Mouse (Mus musculus) liver, adult (tissue): ENCODE data around the gene A030003K21Rik.
"Not testable (repeated sequence)": the region's sequence is repeated elsewhere in the genome, so short reads cannot be mapped to it uniquely, and the experiment has no call there.

ENCODE experiments used
- GATA4 ChIP-seq: IDR thresholded peaks from 2 replicates; pipeline ENCODE4 v1.6.1; 2014; ENCODE audit warnings: mild to moderate bottlenecking, low read length; ENCODE audit not compliant: insufficient replicate concordance

Gene A030003K21Rik

GRCm38 (mm10) chr1:82943295-82943694, at the start of gene A030003K21Rik:
Gene A030003K21Rik, minus strand, starts transcription at chr1:82943388.
- TF ChIP-seq GATA4, result not testable (repeated sequence)

DNA sequence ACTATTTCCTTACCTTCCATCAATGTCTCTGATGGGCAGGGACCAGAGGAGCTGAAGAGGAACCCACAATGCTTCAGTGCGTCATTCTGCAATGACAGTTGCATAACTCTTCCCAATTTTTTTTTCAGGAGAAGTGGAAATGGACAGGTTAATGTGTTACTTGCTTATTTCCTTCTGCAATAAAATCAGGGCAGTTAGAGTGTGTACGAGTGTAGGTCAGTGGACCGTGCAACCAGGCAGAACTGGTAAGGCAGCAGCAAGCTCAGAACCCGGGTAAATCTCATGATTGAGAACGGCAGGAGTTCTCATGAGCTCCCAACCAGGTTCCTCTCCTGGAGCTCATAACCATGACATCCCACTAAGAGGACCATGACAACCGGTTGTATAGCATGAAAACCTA, 48.9 kb upstream of the A030003K21Rik start:
- TF ChIP-seq GATA4, result no peak

GRCm38 (mm10) chr1:82991596-82991995, 48.4 kb upstream of the A030003K21Rik start:
- no peak for TF ChIP-seq GATA4

GRCm38 (mm10) chr1:82991062-82991461, 47.9 kb upstream of the A030003K21Rik start:
- no peak for TF ChIP-seq GATA4

GRCm38 (mm10) chr1:82987530-82988198, 44.5 kb upstream of the A030003K21Rik start:
- no peak for TF ChIP-seq GATA4

- no peak for TF ChIP-seq GATA4
Observed at GRCm38 (mm10) chr1:82986738-82987137, 43.5 kb upstream of the A030003K21Rik start.

DNA sequence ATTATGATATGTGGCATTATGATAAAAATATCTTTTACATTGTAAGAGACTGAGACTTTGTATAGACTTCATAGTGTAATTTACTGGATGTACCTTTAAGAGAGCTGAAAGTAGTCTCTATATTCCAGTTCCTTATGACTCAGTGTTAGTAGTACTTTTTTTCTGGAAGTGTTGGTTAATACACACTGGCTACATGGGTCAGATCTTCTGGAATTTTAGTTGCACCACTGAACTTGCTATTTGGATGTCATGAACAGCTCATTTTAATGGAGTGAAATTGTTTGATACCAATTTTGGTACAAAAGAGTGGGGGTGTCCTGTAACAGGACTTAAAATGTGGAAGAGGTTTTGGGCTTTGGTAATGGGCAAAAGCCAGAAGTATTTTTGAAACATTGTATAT, 34.7 kb upstream of the A030003K21Rik start:
- TF ChIP-seq GATA4, result no peak

GRCm38 (mm10) chr1:82975750-82976149, 32.6 kb upstream of the A030003K21Rik start:
- no peak for TF ChIP-seq GATA4

DNA sequence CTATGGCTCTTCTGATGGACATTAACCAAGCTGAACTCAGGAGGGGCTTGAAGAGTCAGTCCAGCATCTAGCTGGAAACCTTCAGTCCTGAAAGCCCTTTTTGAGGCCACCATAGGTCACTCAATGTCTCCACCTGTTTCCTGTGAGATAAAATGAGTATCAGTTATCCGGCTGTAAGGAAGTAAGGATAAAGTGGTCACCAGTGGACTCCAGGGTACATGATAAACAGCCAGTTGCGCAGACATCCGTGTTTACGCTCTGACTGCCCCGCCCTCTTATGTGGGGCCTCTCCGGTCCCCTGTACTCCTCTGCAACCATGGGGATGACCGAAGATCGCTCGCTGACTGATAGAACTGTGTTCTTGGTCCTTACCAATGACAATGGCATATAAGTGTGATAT, 31.2 kb upstream of the A030003K21Rik start:
- TF ChIP-seq GATA4, result peak; percentile 92

GRCm38 (mm10) chr1:82973901-82974300, 30.7 kb upstream of the A030003K21Rik start:
- no peak for TF ChIP-seq GATA4

GRCm38 (mm10) chr1:82973244-82973643, 30.1 kb upstream of the A030003K21Rik start:
- no peak for TF ChIP-seq GATA4

DNA sequence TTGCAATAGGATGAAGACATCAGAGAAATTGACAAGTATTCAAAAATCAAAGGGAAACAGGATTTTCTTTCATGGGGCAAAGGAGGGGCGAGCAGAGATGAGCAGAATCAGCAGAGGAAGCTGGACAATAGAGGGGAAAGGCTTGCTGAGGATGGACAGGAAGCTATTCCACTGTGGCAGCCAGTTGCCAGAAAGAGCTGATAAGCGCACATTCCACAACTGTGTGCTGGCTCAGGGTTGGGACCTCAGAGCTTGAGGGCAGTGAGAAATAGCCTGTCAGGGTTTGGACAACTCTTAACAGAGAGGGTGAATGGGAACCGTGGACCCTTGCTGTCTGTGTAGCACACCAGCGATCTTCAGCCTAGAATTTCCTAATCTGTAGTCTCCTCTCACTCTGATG, 28.9 kb upstream of the A030003K21Rik start:
- TF ChIP-seq GATA4, result peak; percentile 96

- TF ChIP-seq GATA4, result no peak
Observed at GRCm38 (mm10) chr1:82966413-82966812, 23.2 kb upstream of the A030003K21Rik start.

GRCm38 (mm10) chr1:82959870-82960385, 16.7 kb upstream of the A030003K21Rik start, which contains the start of gene Gm47955:
Gene Gm47955, plus strand, starts transcription at chr1:82960286.
- no peak for TF ChIP-seq GATA4

DNA sequence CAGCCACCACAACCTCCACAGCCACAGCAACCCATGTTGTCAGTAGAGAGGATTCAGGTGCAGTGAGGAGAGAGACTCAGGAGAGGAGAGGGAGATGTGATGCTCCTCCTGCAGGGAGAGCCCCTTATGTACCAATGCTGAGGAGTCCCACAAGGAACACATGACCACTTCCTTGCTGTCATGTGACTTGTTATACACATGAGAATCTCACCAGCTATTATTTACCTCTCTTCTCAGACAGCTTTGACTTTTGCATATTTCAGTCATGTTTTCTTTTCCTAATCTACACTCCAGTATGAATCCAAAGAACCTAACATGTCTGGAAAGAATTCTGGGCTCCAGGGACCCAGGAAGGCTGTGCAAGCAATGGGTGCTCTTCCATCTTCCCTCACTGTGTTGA, 12.7 kb upstream of the A030003K21Rik start, which contains the start of gene Gm7544:
TSS of gene Gm7544 (minus strand) at position 101 of the 400 bp plus-strand sequence.
- TF ChIP-seq GATA4, result not testable (repeated sequence)

- no peak for TF ChIP-seq GATA4
Observed at GRCm38 (mm10) chr1:82948601-82949000, 5.4 kb upstream of the A030003K21Rik start.

- TF ChIP-seq GATA4, result no peak
Observed at GRCm38 (mm10) chr1:82938666-82939065, 4.5 kb downstream of the A030003K21Rik start.

- not testable (repeated sequence) for TF ChIP-seq GATA4
Observed at GRCm38 (mm10) chr1:82931326-82931725, 11.9 kb downstream of the A030003K21Rik start, which contains the start of gene Gm6217. Gene Gm6217, minus strand, starts transcription at chr1:82931399.
